Mouse (Mus musculus): ENCODE measurements around the gene Epha6. TPM values are rescaled to one million over a fixed set of nuclear protein-coding genes. Genes with fewer than 3 reads are reported as not detected.

Gene Epha6
- polyA plus RNA-seq, 1 experiment: not detected

GRCm38 (mm10) chr16:60570546-60570945 lies 34.8 kb downstream of the Epha6 start:
- WGBS: 60% methylated on average over 2 of the region's 2 CpGs
- Histone ChIP-seq H3K4me1 (ENCODE audit: control insufficient read depth, insufficient read depth, insufficient read length, low read length) (no peaks in the 10 kb centered on the region), H3K4me3 (ENCODE audit: low read depth, low read length) (no peak overlapping the region), H3K36me3 (ENCODE audit: control insufficient read depth, insufficient read depth, low read length) (no peaks in the 10 kb centered on the region), H3K27me3 (ENCODE audit: control insufficient read depth, insufficient read depth, low read length) (no peaks in the 10 kb centered on the region), H3K27ac (ENCODE audit: insufficient read depth, low read depth, low read length) (no peak overlapping the region)
- TF ChIP-seq CTCF (IDR thresholded peaks at IDR 0.05; ENCODE audit: extremely low read depth, insufficient read length, insufficient replicate concordance, low read depth, low read length): no peak
- TF ChIP-seq POLR2A (IDR thresholded peaks at IDR 0.05; ENCODE audit: low read depth, low read length): no peak

- TF ChIP-seq POLR2A (IDR thresholded peaks at IDR 0.05; ENCODE audit: low read depth, low read length) (no peak), CTCF (IDR thresholded peaks at IDR 0.05; ENCODE audit: extremely low read depth, insufficient read length, insufficient replicate concordance, low read depth, low read length) (no peak)
- H3K4me1 ChIP-seq (ENCODE audit: control insufficient read depth, insufficient read depth, insufficient read length, low read length): no peaks in the 10 kb centered on the region
- H3K36me3 ChIP-seq (ENCODE audit: control insufficient read depth, insufficient read depth, low read length): no peaks in the 10 kb centered on the region
- WGBS: 60% methylated on average over 4 of the region's 4 CpGs
- no peak overlapping the region for H3K27ac ChIP-seq (ENCODE audit: insufficient read depth, low read depth, low read length)
- no peak overlapping the region for H3K4me3 ChIP-seq (ENCODE audit: low read depth, low read length)
- no peaks in the 10 kb centered on the region for H3K27me3 ChIP-seq (ENCODE audit: control insufficient read depth, insufficient read depth, low read length)
Observed at GRCm38 (mm10) chr16:60544385-60544784, 60.9 kb downstream of the Epha6 start.

GRCm38 (mm10) chr16:60538233-60538632 lies 67.1 kb downstream of the Epha6 start:
- H3K27ac ChIP-seq (ENCODE audit: insufficient read depth, low read depth, low read length): no peak overlapping the region
- H3K36me3 ChIP-seq (ENCODE audit: control insufficient read depth, insufficient read depth, low read length): no peaks in the 10 kb centered on the region
- no peak overlapping the region for H3K4me3 ChIP-seq (ENCODE audit: low read depth, low read length)
- TF ChIP-seq CTCF (IDR thresholded peaks at IDR 0.05; ENCODE audit: extremely low read depth, insufficient read length, insufficient replicate concordance, low read depth, low read length): no peak
- TF ChIP-seq POLR2A (IDR thresholded peaks at IDR 0.05; ENCODE audit: low read depth, low read length): no peak
- no peaks in the 10 kb centered on the region for H3K4me1 ChIP-seq (ENCODE audit: control insufficient read depth, insufficient read depth, insufficient read length, low read length)
- H3K27me3 ChIP-seq (ENCODE audit: control insufficient read depth, insufficient read depth, low read length): no peaks in the 10 kb centered on the region

- no peaks in the 10 kb centered on the region for H3K36me3 ChIP-seq (ENCODE audit: control insufficient read depth, insufficient read depth, low read length)
- H3K27ac ChIP-seq (ENCODE audit: insufficient read depth, low read depth, low read length): no peak overlapping the region
- TF ChIP-seq CTCF (IDR thresholded peaks at IDR 0.05; ENCODE audit: extremely low read depth, insufficient read length, insufficient replicate concordance, low read depth, low read length) (no peak), POLR2A (IDR thresholded peaks at IDR 0.05; ENCODE audit: low read depth, low read length) (no peak)
- H3K4me3 ChIP-seq (ENCODE audit: low read depth, low read length): no peak overlapping the region
- no peaks in the 10 kb centered on the region for H3K4me1 ChIP-seq (ENCODE audit: control insufficient read depth, insufficient read depth, insufficient read length, low read length)
- no peaks in the 10 kb centered on the region for H3K27me3 ChIP-seq (ENCODE audit: control insufficient read depth, insufficient read depth, low read length)
- 78% methylated on average over 3 of the region's 3 CpGs for WGBS
Observed at GRCm38 (mm10) chr16:60509707-60510106, 95.6 kb downstream of the Epha6 start.

GRCm38 (mm10) chr16:60499567-60499966 lies 105.8 kb downstream of the Epha6 start:
- Histone ChIP-seq H3K36me3 (ENCODE audit: control insufficient read depth, insufficient read depth, low read length) (no peaks in the 10 kb centered on the region), H3K27ac (ENCODE audit: insufficient read depth, low read depth, low read length) (no peak overlapping the region), H3K4me1 (ENCODE audit: control insufficient read depth, insufficient read depth, insufficient read length, low read length) (no peaks in the 10 kb centered on the region), H3K27me3 (ENCODE audit: control insufficient read depth, insufficient read depth, low read length) (no peaks in the 10 kb centered on the region), H3K4me3 (ENCODE audit: low read depth, low read length) (no peak overlapping the region)
- 80% methylated on average over 1 of the region's 1 CpGs for WGBS
- TF ChIP-seq POLR2A (IDR thresholded peaks at IDR 0.05; ENCODE audit: low read depth, low read length): no peak
- TF ChIP-seq CTCF (IDR thresholded peaks at IDR 0.05; ENCODE audit: extremely low read depth, insufficient read length, insufficient replicate concordance, low read depth, low read length): no peak

GRCm38 (mm10) chr16:60475776-60476175 lies 129.6 kb downstream of the Epha6 start:
- no peak for TF ChIP-seq CTCF (IDR thresholded peaks at IDR 0.05; ENCODE audit: extremely low read depth, insufficient read length, insufficient replicate concordance, low read depth, low read length)
- TF ChIP-seq POLR2A (IDR thresholded peaks at IDR 0.05; ENCODE audit: low read depth, low read length): no peak

GRCm38 (mm10) chr16:60468200-60468785 lies 137.0 kb downstream of the Epha6 start:
- H3K27ac ChIP-seq (ENCODE audit: insufficient read depth, low read depth, low read length): no peak overlapping the region
- H3K27me3 ChIP-seq (ENCODE audit: control insufficient read depth, insufficient read depth, low read length): no peaks in the 10 kb centered on the region
- no peaks in the 10 kb centered on the region for H3K4me1 ChIP-seq (ENCODE audit: control insufficient read depth, insufficient read depth, insufficient read length, low read length)
- TF ChIP-seq POLR2A (IDR thresholded peaks at IDR 0.05; ENCODE audit: low read depth, low read length): no peak
- TF ChIP-seq CTCF (IDR thresholded peaks at IDR 0.05; ENCODE audit: extremely low read depth, insufficient read length, insufficient replicate concordance, low read depth, low read length): no peak
- no peaks in the 10 kb centered on the region for H3K36me3 ChIP-seq (ENCODE audit: control insufficient read depth, insufficient read depth, low read length)
- 61% methylated on average over 7 of the region's 7 CpGs for WGBS
- no peak overlapping the region for H3K4me3 ChIP-seq (ENCODE audit: low read depth, low read length)

More at GRCm38 (mm10) chr16:60475776-60476175, 129.6 kb downstream of the Epha6 start:
- no peaks in the 10 kb centered on the region for H3K4me1 ChIP-seq (ENCODE audit: control insufficient read depth, insufficient read depth, insufficient read length, low read length)
- no peaks in the 10 kb centered on the region for H3K27me3 ChIP-seq (ENCODE audit: control insufficient read depth, insufficient read depth, low read length)
- no peaks in the 10 kb centered on the region for H3K36me3 ChIP-seq (ENCODE audit: control insufficient read depth, insufficient read depth, low read length)
- H3K4me3 ChIP-seq (ENCODE audit: low read depth, low read length): no peak overlapping the region
- no peak overlapping the region for H3K27ac ChIP-seq (ENCODE audit: insufficient read depth, low read depth, low read length)
